Mouse (Mus musculus) left cerebral cortex, adult 18-20 months (tissue): ENCODE measurements around the gene Bcl7a. TPM values are rescaled to one million over a fixed set of nuclear protein-coding genes. Genes with fewer than 3 reads are reported as not detected.

ENCODE experiments used
- DNase-seq, 2 experiments: peaks; one replicate each; pipeline ENCODE4 v3.0.0; 2021 to 2022; ENCODE audit warnings: low spot score in 2 of 2, mixed read lengths in 1 of 2
- total RNA-seq, 2 experiments: library from RNA; stranded (reverse); gene quantifications; 2 replicates each; pipeline ENCODE4 v1.2.3; 2021

Bcl7a gene
- total RNA-seq, 2 experiments from 2014 or later, result 66.3 to 70.1 TPM

DNA sequence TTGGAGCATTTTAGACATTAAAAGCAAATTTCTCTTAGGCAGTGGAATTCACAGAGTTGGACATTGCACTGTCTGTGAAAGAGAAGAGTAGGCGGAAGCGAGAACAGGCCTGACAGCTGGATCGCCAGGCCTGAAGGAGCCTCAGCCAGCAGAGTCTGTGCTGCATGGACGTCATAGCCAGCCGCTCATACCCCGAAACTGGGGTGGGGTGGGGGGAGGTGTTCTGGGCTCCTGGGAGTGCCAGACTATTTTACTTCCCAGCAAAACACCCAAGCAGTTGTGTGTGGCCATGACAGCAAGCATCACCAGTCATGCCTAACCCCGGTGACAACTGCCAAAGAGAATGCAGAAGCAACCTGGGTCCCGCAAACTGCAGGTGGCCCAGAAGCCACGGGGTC, 16.9 kb upstream of the Bcl7a start:
- DNase-seq, result peak; percentile 65 to 79

- no peak for DNase-seq
Observed at GRCm38 (mm10) chr5:123327686-123328085, 15.9 kb upstream of the Bcl7a start.

DNA sequence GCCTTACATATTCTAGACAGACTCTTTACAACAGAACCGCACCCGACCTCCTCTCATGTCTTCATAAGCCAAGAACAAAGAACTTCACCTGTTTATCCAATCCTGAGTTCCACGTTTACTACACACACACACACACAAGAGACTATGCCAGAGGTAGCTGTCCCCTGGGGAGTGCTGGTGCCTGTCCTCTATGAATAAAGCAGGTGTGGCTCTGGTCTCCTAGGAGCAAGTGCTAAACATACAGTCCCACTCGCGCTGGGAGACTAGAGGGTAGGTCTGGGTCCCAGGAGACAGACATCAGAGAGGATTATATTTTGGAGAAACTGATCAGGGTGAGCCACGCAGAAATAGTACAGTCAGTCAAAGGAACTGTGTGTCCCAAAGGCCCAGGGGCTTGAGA, 10.1 kb upstream of the Bcl7a start:
- DNase-seq, result no peak

GRCm38 (mm10) chr5:123336205-123336961, 7.3 kb upstream of the Bcl7a start:
- no peak for DNase-seq

GRCm38 (mm10) chr5:123338463-123338862, 5.2 kb upstream of the Bcl7a start:
- peak; percentile 42 to 49 for DNase-seq

DNA sequence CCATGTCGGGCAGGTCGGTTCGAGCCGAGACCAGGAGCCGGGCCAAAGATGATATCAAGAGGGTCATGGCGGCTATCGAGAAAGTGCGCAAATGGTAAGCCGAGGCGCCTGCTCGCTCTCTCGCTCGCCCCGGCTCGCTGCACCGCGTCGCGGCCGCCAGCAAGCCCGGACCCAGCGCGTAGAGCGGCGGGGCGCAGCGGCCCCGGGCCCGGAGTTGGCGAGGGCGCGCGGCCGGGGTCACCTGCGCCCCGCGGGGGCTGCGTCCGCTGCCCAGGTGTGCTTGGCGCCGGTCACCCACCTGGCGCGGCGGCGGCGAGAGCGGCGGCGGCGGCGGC, 961 bp downstream of the Bcl7a start:
- DNase-seq, result no peak

DNA sequence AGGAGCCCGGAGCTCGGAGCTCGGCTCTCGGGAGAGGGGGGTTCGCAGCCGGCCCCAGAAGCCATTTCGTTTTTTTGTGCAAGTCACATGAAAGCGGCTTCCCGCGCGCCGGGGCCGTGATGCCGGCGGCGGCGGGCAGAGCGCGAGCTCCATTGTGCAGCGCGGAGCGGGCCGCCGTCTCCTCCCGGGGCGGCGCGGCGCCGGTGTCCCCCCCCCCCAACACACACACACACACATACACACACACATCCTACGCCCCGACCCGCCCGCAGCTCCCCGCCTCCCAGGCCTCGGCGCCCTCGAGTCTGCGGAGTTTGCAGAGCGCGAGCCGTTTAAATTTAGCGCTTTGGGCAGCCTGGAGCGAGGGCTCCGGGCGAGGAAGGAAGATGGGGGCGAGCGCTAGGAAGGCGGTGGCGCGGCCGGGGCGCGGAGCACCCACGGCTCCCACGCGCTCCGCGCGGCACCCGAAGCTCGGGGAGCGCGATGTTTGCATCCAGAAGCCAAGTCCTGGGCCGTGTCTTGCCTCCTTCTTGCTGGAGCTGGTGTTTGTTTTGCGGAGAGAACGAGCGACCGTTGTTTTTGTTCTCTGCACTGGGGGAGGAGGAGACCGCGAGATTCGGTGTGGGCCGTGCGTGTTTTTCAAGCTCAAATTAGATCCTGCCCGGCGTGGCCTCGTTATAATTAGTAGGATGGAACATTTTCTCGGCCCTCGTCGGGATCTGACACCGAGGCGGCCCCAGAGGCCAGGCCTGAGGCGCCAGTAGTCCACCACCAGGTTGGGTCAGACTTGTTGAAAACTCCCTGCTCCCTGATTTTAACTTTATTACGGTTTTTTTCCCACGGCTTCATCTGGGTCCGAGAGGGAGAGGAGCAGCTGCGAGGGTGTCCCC, 1.6 kb downstream of the Bcl7a start:
- peak; percentile 42 to 62 for DNase-seq

DNA sequence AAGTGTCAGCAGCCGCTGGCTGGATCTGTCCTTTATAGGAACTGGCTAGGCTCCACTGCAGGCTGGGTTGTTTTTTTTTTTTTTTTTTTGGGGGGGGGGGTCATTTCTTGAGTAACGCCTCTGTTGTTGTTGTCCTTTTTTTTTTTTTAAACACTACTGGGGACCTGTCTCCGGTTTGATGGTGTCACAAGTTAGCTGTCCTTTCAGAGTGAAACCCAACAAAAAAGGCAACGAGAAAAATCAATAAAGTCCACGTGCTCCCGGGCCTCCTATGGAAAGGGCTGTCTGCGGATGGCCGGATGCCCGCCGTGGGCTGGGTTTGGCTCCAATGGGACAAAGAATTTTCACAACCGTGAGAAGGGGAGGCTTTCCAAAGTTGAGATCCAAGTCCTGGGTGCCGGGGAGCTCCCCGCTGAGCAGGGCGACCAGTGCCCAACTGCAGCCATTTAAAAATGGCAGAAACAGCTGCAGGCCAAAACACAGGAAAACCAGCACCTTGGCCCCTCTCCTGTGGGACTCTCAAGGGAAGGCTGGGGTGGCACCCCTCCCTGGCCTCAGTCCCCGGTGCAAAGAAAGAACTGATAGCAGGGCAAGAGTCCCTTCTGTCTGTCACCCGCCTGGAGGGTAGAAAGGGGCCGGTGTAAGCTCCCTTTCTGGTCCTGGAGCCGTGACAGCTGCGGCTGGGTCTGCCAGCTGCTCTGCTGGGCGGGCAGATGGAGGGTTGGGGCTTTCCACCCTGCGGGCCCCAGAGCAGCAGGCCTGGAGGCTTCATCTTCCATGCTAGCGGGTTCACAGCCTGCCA, 2.4 kb downstream of the Bcl7a start:
- DNase-seq, result peak; percentile 61 to 66

DNA sequence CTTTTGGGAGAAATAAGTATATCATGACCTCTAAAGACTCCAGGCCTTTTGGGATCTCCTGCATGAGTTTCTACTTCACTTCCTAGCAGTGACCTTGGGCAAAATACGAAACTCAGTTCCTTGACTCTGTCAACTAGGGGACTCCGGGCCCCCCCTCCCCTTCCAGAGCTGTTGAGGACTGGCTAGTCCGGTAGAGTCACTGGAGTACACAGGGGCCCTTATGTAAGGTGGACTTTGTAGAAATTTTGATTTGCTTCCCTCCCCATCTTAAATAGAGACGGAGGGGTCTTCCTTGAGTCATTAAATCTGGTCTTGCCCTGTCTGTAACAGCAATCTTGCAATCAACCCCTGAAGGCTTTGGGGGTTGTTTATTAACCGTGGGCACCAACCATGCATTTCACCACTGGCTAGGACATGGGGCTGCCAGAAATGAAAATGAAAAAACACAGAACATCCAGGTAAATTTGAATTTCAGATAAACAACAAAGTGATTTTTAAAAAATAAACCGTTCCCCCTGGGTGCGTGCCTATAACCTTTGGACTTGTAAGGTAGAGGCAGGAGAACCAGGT, 3.2 kb downstream of the Bcl7a start:
- no peak for DNase-seq

DNA sequence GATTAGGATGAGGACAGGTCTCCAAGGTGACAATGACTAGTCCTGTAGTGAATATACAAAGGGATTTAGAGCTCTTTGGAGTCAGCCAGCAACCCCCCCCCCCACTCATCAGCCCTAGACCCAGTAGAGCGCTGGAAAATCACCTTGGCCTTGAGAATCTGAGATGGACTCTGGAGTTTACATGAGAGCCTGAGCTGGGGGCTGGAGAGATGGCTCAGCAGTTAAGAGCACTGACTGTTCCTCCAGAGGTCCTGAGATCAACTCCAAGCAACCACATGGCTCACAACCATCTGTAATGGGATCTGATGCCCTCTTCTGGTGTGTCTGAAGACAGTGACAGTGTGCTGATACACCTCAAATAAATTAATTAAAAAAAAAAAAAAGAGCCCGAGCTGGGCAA, 4.4 kb downstream of the Bcl7a start:
- no peak for DNase-seq

DNA sequence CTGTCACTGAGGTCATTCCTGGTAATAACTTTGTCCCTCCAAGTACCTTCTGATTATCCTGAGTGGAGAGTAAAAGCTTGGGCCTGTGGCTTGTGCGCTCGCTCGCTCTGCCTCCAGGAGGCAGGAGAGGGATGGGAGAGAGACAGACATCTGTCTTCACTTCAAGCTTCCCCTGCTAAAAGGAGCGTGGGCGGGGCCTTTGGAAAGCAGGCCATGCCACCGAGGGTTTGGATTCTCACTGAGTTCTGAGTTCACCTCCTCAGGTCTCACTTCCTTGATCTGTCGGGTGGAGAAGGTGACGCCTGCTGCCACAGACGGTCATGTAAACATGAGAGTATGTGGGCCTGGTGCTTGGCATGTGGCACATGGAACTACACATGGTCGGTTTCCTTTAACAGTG, 6.8 kb downstream of the Bcl7a start:
- DNase-seq, result no peak

DNA sequence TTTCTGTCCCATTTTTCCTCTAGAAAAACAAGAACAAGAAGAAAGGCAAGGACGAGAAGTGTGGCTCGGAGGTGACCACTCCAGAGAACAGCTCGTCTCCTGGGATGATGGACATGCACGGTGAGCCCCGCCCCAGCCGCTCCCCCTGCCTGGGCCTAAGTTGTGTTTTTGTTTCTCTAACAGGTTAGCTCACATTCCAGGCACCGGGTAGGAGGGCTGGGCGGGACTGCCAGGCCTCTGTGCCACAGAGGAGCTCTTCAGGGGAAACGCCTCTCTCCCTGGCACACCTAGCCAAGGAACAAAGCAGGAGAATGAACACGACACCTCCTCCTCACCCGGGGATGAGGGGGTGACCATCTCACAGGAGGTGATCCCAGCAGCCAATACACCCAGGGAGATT, 12.3 kb downstream of the Bcl7a start:
- no peak for DNase-seq

- DNase-seq, result no peak
Observed at GRCm38 (mm10) chr5:123357253-123357652, 13.6 kb downstream of the Bcl7a start.

DNA sequence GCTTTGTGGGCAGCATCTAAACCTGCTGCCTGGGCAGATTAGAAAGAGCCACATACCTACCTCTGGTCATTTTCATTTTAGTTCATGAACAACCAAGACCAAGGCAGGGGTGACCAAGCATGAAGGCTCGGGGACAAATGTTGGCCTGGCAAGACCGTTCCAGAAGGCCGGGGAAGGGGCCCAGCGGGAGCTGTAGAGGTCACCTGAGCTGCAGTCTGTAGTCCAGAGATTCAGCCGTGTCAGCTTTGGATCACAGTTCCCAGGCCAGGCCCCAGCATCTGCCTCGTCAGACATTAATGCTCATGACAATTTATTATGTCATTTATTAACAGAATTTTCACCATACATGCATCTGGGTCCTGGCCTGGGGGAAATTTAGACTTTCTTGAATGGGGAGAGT, 15.8 kb downstream of the Bcl7a start:
- DNase-seq, result no peak

DNA sequence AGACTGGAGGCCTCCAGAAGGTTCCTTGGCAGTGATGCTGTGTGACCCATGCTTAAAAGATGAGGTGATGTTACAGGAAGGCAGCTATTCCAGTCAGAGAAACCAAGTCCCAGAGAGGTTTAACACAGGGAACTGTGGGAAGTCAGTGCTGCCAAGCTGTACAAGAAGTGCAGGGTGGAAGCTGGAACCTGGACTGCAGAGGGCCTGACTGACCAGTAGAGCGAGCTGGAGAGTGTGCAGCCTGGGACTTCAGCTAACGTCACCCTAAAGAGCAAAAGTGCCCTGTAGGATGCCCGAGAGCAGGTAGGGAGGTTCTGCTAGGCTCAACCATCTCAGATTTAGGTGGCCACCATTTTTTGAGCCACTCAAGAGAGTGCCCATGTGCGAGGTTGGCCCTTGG, 19.3 kb downstream of the Bcl7a start:
- DNase-seq, result no peak

DNA sequence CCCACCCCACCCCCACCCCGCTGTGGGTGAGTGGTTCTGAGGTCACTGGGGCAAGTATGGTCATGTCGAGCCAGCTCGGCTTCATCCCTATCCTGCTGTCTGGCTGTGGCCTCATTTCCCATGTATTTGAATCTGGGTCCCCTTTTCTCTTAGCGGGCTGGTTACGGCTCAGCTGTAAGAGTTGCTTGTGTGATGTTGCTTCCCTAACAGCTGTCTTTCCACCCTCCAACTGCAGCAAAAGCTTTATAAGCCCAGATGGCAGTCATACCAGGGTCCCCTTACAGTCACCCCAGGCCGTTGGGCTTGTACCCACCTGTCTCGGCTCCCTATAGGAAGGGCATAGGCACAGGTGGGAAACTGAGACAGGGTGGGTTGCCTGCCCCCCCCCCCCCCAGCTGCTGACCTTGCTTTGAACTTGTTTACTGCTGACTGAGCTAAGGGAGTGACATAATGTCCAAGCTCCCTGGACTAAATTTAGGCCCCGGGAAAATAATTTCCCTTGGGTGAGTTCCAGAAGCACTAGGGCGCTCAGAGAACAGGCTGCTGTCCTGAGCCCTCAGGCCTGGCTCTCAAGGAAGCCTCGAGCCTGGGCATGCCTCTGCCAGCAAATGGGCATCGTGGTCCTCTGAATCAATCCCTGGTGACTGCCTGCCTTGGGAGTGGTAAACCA, 20.8 kb downstream of the Bcl7a start:
- no peak for DNase-seq

DNA sequence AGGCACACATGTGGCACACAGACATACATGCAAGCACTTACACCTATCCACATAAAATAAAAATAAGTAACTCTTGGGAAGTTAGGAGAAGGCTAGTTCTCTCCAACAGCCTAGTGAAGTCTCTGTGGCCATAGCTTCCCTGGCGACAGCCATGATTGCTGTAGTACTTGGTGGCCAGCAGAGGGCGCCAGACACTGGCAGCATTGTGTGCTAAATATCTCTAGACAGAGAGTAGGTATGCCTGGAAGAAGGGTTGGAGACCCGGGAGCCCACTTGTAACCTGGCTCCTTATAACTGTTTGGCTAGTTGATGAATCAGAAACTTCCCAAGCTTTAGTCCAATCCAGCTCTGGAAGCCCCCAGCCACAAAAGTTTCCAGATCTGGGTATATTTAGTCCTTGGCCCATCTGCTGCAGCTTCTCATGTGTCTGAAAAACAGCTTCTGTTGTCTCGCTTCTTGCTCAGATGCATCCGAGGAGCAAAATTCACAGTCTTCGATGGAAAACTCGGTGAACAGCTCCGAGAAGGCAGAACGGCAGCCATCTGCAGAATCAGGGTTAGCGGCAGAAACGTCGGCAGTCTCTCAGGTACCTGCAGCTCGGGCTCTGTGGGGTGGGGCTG, 25.3 kb downstream of the Bcl7a start:
- DNase-seq, result peak; percentile 39 to 55

- DNase-seq, result no peak
Observed at GRCm38 (mm10) chr5:123370049-123370448, 26.4 kb downstream of the Bcl7a start.

DNA sequence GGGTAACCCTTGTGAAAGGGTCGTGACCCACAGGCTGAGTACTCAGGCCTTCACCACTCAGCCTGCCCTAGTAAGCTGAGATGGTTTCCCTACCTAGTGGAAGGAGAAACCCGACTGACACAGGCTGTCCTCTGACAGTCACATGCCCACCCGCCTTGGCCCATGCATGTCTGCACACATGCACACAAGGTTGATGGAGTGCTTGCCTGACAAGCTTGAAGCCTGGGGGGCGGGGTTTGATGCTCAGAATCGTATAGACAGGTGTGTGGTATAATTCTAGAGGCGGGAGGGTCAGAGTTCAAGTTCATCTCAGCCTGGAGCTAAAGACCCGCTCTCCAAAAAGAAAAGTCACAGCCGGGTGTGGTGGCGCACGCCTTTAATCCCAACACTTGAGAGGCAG, 31.6 kb downstream of the Bcl7a start:
- no peak for DNase-seq

- DNase-seq, result no peak
Observed at GRCm38 (mm10) chr5:123375793-123376452, 32.3 kb downstream of the Bcl7a start.
